Mouse (Mus musculus): ENCODE measurements around the gene Slc7a7.

Slc7a7 gene

GRCm38 (mm10) chr14:54417623-54418081, at the start of gene Slc7a7:
Gene Slc7a7 (minus strand): TSS chr14:54417780.
- DNase-seq (ENCODE audit: low read depth): peak; percentile 81

- peak; percentile 93 for DNase-seq (ENCODE audit: low read depth)
Measured at GRCm38 (mm10) chr14:54464293-54465005, 46.9 kb upstream of the Slc7a7 start.

- peak; percentile 91 for DNase-seq (ENCODE audit: low read depth)
Measured at GRCm38 (mm10) chr14:54463959-54464292, 46.3 kb upstream of the Slc7a7 start, which contains the start of gene Lrp10. Gene Lrp10 (plus strand): TSS chr14:54464137.

GRCm38 (mm10) chr14:54463108-54463958, 45.8 kb upstream of the Slc7a7 start:
- DNase-seq (ENCODE audit: low read depth): peak; percentile 69

- DNase-seq (ENCODE audit: low read depth): no peak
Measured at GRCm38 (mm10) chr14:54462146-54462545, 44.6 kb upstream of the Slc7a7 start.

GRCm38 (mm10) chr14:54457907-54458569, 40.5 kb upstream of the Slc7a7 start:
- DNase-seq (ENCODE audit: low read depth): no peak

- DNase-seq (ENCODE audit: low read depth): no peak
Measured at GRCm38 (mm10) chr14:54454669-54455528, 37.3 kb upstream of the Slc7a7 start.

GRCm38 (mm10) chr14:54453566-54453965, 36.0 kb upstream of the Slc7a7 start:
- DNase-seq (ENCODE audit: low read depth): no peak

- DNase-seq (ENCODE audit: low read depth): no peak
Measured at GRCm38 (mm10) chr14:54445476-54445875, 27.9 kb upstream of the Slc7a7 start.

- no peak for DNase-seq (ENCODE audit: low read depth)
Measured at GRCm38 (mm10) chr14:54443712-54444618, 26.4 kb upstream of the Slc7a7 start.

- no peak for DNase-seq (ENCODE audit: low read depth)
Measured at GRCm38 (mm10) chr14:54443196-54443595, 25.6 kb upstream of the Slc7a7 start.

- DNase-seq (ENCODE audit: low read depth): peak; percentile 26
Measured at GRCm38 (mm10) chr14:54442548-54442947, 25.0 kb upstream of the Slc7a7 start.

GRCm38 (mm10) chr14:54441365-54441764, 23.8 kb upstream of the Slc7a7 start:
- DNase-seq (ENCODE audit: low read depth): no peak

GRCm38 (mm10) chr14:54440538-54440937, 23.0 kb upstream of the Slc7a7 start:
- no peak for DNase-seq (ENCODE audit: low read depth)

- no peak for DNase-seq (ENCODE audit: low read depth)
Measured at GRCm38 (mm10) chr14:54439610-54440009, 22.0 kb upstream of the Slc7a7 start.

- DNase-seq (ENCODE audit: low read depth): no peak
Measured at GRCm38 (mm10) chr14:54439155-54439554, 21.6 kb upstream of the Slc7a7 start.

GRCm38 (mm10) chr14:54435194-54435918, 17.8 kb upstream of the Slc7a7 start:
- peak; percentile 35 for DNase-seq (ENCODE audit: low read depth)

- DNase-seq (ENCODE audit: low read depth): no peak
Measured at GRCm38 (mm10) chr14:54433941-54434531, 16.5 kb upstream of the Slc7a7 start.

Measured in 416B (cell line).